Mouse (Mus musculus) right cerebral cortex, postnatal 10 days (tissue): ENCODE measurements at regions not wholly inside any gene's neighbourhood (a gene's known extent, or its start where the extent isn't known, plus 50 kb on each side); places are given as distances from the start of the nearest gene placed in this dataset.

ENCODE experiments used
- DNase-seq, 2 experiments: peaks; one replicate each; pipeline ENCODE4 v3.0.0; 2021; ENCODE audit warnings: low spot score in 2 of 2

- no peak for DNase-seq
Observed at GRCm38 (mm10) chr3:33498645-33499044, 301.0 kb upstream of the Ttc14 start.

- no peak for DNase-seq
Observed at GRCm38 (mm10) chr3:33508277-33508676, 291.4 kb upstream of the Ttc14 start.

DNA sequence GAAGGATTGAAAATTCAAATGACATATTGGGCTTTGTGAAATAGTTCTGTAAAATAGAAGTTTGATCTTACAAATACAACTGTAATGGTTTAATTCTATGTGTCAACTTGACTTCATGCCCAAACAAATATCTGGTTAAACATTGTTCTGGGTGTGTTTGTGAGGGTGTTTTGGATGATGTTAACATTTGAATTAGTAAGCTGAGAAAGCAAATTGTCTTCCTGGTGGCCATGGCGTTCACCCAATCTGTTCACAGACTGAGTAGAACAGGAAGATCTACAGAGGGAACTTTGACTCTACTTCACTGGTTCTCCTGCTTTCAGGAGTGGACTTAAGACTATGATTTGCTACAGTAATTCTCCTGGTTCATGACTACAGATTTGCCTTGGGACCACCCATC, 255.5 kb upstream of the Ttc14 start:
- no peak for DNase-seq

- DNase-seq, result peak; percentile 34
Observed at GRCm38 (mm10) chr3:33562670-33563360, 236.8 kb upstream of the Ttc14 start.

- no peak for DNase-seq
Observed at GRCm38 (mm10) chr3:33580599-33580998, 219.0 kb upstream of the Ttc14 start.

- DNase-seq, result no peak
Observed at GRCm38 (mm10) chr3:33614206-33614605, 185.4 kb upstream of the Ttc14 start.

- no peak for DNase-seq
Observed at GRCm38 (mm10) chr3:33616871-33617270, 182.8 kb upstream of the Ttc14 start.

DNA sequence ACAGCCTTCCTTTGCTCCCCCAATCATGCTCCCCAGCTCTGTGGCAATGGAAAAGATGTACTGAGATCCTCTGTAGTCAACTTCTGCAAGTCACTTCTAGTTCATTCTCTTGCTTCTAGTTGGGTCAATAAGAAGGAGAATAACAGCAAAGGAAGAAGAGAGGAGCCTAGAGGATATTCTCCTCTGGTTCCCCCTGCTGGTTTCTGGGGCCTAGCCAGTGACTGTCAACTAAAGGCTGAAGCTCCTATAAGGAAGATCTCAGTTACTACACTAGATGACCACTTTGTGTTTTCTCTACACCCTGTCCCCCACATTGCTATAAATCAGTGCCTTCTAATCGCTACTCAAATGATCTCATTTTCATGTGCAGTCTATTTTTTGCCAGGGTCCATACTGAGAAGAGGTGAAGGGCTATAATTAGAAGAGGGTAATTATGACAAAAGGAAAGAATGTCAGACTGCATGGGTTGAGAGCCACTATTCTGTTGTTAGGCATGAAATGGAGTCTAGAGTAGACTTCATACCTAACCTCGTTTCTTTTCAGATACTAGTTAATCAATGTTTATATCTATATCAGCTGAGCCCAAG, 166.6 kb upstream of the Ttc14 start:
- no peak for DNase-seq

DNA sequence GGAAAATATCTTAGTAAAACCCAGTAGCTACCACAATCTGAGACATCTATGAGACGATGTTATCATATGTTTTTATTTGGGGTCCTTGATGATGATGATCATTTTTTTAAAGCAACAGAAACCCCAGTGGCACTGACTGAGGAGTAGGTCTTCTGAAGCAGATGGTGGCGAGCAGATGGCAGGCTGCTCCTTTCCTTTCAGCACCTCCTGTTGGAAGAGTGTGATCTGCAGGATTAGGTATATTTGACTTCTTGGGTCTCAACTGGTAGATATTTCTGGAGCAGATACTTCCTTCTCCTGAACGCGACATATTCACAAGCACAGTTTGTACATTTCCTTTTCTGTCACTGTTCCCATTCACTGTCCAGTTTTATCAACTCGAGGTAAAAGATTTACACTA, 141.0 kb upstream of the Ttc14 start:
- peak; percentile 31 to 57 for DNase-seq
